Mouse (Mus musculus) spleen, postnatal 36 days (tissue): ENCODE results near the gene Insig2.

Experiments used
- DNase-seq, 2 experiments: peaks; one replicate each; pipeline ENCODE4 v3.0.0; 2022; ENCODE audit warnings: low spot score in 2 of 2, mixed read lengths in 1 of 2

The Insig2 gene

GRCm38 (mm10) chr1:121326591-121327343 is 5.6 kb downstream of the Insig2 start:
- DNase-seq: no peak

DNA sequence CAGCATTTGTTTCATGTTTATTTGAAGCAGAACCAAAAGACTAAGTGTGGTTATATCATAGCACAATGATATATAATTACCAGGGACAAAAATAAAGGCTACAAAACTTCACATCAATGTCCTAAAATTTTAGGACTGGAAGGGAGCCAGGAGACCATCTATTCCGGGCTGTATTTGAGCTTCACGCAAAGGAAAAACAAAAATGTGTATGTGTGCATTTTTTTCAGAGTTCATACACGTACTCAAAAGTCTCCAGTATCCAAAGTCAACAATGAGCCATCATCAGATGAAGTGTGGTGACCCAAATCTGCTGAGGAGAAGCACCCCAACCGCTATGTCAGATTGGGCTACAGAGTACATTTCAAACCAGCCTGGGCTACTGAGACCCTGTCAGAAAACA is 8.9 kb downstream of the Insig2 start:
- no peak for DNase-seq

DNA sequence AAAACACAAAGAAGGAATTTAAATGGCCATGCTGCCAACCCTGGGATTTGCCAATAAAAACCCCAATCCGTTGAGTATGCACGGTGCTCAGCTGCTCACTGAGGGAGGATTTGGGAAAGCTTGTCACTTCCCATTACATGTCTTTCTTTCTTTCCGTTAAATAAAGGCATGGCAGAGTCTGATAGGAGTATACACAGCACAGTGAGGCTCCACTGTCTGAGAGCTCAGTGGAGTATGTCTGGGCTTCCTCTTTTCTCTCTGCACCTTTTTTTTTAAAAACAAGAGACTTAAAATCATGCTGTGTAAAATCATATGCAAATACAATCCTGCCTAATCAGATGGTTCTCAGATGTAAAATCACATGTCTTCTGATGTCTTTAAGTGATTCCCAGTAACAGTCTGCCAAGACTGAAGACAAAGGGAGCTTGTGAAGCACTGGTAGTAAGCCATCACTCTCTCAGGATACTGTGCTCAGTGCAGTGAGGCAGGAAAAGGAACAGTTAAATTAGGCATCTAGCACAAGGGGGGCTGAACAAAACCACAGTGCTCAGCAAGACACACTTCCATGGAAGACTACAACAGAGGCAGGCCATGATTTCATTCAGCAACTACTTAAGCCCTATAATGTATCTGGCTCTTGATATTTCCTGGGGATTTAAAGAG is 17.5 kb downstream of the Insig2 start:
- peak; percentile 43 to 48 for DNase-seq

DNA sequence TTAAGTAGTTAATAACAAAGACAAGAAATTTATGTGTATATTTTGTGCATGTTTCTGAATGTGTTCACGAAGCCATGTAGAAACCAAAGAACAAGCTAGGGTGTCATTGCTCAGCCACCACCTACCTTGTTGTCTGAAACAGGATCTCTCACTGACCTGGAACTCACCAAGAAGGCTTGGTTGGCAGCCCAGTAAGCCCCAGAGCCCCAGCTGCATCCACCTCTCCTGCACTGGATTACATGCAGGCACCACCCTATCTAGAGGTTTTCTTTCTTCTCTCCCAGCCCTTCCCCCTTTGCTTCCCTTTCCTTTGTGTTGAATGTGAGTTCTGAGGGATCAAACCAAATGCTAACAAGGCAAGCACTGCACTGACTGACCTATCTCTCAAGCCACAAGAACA is 19.2 kb downstream of the Insig2 start:
- no peak for DNase-seq

GRCm38 (mm10) chr1:121312326-121312725 is 20.1 kb downstream of the Insig2 start:
- no peak for DNase-seq

GRCm38 (mm10) chr1:121296717-121297255 is 35.6 kb downstream of the Insig2 start:
- DNase-seq: no peak

- DNase-seq: no peak
Observed at GRCm38 (mm10) chr1:121293571-121293970, 38.8 kb downstream of the Insig2 start.

- no peak for DNase-seq
Observed at GRCm38 (mm10) chr1:121290841-121291240, 41.5 kb downstream of the Insig2 start.

DNA sequence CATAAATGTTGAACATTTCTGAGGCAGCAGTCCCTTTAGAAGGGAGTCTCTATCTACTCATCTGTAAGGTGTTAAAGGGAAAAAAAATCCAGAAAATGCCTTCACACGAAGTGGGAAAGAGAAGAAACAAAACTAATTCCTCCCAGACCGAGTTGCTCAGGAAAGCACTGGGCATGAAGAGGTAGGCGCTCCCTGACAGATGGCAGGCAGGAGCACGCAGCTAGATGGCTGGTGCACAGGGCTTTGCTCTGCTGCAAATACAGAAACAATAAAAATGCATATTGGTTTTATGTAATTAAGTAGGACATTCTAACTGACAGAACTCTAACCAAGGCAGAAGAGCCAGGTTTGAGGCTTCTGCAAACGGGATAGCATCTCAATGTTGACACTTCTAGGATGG is 42.0 kb downstream of the Insig2 start:
- DNase-seq: no peak

DNA sequence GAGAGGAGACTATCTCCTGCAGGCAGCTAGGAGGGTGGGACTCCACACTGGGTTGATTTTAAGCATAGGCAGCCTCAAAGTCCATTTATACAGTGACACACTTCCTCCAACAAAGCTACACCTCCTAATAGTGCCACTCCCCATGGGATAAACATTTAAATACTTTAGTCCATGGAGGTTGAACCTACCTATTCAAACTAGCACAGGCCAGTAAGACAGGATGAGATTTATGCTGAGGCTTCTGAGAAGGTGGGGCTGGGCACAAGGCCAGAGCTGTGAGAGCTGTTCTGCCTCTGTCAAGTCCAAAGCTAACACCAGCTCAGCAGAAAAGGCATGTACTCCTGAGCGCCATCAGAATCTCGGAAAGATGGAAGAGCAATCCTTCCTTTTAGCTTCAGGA is 48.2 kb downstream of the Insig2 start:
- DNase-seq: no peak

GRCm38 (mm10) chr1:121280501-121280900 is 51.9 kb downstream of the Insig2 start:
- DNase-seq: no peak

DNA sequence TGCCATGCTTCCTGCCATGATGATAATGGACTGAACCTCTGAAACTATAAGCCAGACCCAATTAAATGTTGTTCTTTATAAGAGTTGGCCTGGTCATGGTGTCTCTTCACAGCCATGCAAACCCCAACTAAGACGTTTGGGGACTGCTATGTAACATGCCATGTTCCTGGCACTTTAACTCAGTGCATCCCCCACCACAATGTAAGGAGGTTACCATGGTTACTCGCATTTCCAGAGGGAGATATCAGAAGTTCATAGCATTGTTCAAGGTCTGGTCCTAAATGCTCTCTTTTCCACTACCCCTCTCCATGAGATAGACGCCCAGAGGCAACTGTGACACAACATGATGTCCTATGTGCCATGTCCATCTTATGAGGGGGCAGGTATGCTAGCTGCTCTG is 54.0 kb downstream of the Insig2 start:
- no peak for DNase-seq

- DNase-seq: no peak
Observed at GRCm38 (mm10) chr1:121277466-121277865, 54.9 kb downstream of the Insig2 start.

DNA sequence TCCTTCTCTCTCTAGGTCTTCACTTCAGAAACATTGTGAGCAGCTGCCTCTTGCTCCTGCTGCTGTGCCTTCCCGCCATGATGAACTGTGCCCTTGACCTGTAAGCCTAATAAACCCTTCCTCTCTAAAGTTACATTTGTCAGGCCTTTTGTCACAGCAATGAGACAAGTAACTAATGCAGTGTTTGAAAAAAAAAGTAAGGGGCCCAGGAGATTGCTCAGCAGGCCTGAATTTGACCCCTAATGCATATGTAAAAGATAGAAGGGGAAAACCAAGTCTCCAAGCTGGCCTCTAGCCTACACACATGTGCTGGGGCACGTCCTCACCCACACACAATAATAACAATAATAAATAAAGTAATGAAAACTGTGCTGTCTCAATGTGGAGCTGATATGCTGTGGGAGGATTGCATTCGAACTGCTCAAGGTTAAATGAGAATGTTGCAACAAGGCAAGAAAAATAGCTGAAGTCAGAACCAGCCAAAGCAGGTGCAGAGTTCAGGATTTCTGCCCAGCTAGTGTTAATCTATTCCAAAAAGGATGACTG is 56.4 kb downstream of the Insig2 start:
- no peak for DNase-seq

- no peak for DNase-seq
Observed at GRCm38 (mm10) chr1:121260171-121260741, 72.1 kb downstream of the Insig2 start.
